Mouse (Mus musculus) CH12.LX (cell line): ENCODE measurements around the gene Gpr83. TPM values are rescaled to one million over a fixed set of nuclear protein-coding genes. Genes with fewer than 3 reads are reported as not detected.

Experiments used
- DNase-seq: peaks from one replicate; pipeline ENCODE4 v3.0.0-alpha.2; 2013; ENCODE audit errors: extremely low read depth
- H3K27ac ChIP-seq: 2 replicates; pipeline ENCODE4 v1.5.1; 2012; ENCODE audit warnings: low read depth, mild to moderate bottlenecking, control low read depth, moderate library complexity; ENCODE audit not compliant: insufficient read depth
- H3K27me3 ChIP-seq: replicated peaks from 2 replicates; pipeline ENCODE3; 2012; ENCODE audit warnings: inconsistent platforms
- H3K36me3 ChIP-seq, 2 experiments: replicated peaks in 1 of 2; 2 replicates each; pipeline versions ENCODE3 to v1.6.1; 2012; ENCODE audit warnings: inconsistent platforms in 1 of 2, low read length in 1 of 2, mild to moderate bottlenecking in 1 of 2, mixed read lengths in 1 of 2, moderate library complexity in 1 of 2; ENCODE audit not compliant: control insufficient read depth in 1 of 2, insufficient read depth in 1 of 2
- H3K4me1 ChIP-seq, 2 experiments: 2 replicates each; pipeline ENCODE4 v1.6.1; 2012; ENCODE audit warnings: inconsistent platforms in 1 of 2, moderate library complexity in 1 of 2; ENCODE audit not compliant: insufficient read depth in 2 of 2, control insufficient read depth in 1 of 2
- H3K4me2 ChIP-seq: 2 replicates; pipeline ENCODE4 v1.6.1; 2012; ENCODE audit warnings: low read depth, mild to moderate bottlenecking, control low read depth; ENCODE audit not compliant: poor library complexity, insufficient read depth, severe bottlenecking
- H3K4me3 ChIP-seq, 3 experiments: fragments of 150-350 bp in 1 of 3; sonication (generic) in 1 of 3; replicated peaks in 1 of 3; 2 replicates each; pipeline versions ENCODE3 to v1.5.1; 2011 to 2012; ENCODE audit warnings: low read depth in 2 of 3, low read length in 2 of 3, mild to moderate bottlenecking in 2 of 3, moderate library complexity in 2 of 3, control low read depth in 1 of 3, improper control_type of control experiment in 1 of 3, inconsistent platforms in 1 of 3, mixed read lengths in 1 of 3; ENCODE audit not compliant: poor library complexity in 1 of 3
- H3K79me2 ChIP-seq: replicated peaks from 2 replicates; pipeline ENCODE4 v1.6.1; 2012; ENCODE audit warnings: mild to moderate bottlenecking, moderate library complexity; ENCODE audit not compliant: control insufficient read depth, poor library complexity, insufficient read depth, severe bottlenecking; ENCODE audit errors: extremely low read depth
- H3K9ac ChIP-seq: 2 replicates; pipeline ENCODE4 v1.6.1; 2012; ENCODE audit warnings: low read depth, mild to moderate bottlenecking, control low read depth, moderate library complexity; ENCODE audit not compliant: insufficient read depth
- H3K9me3 ChIP-seq: replicated peaks from 2 replicates; pipeline ENCODE3; 2012; ENCODE audit warnings: low read length, inconsistent platforms, mixed read lengths
- CTCF ChIP-seq, 2 experiments: IDR thresholded peaks in 1 of 2; conservative IDR thresholded peaks in 1 of 2; 2 replicates each; pipeline ENCODE4 v1.5.1; 2011 to 2012; ENCODE audit warnings: low read depth in 2 of 2, low read length in 2 of 2, improper control_type of control experiment in 1 of 2, inconsistent platforms in 1 of 2, mild to moderate bottlenecking in 1 of 2, moderate library complexity in 1 of 2
- GABPA ChIP-seq: IDR thresholded peaks from 2 replicates; pipeline ENCODE4 v1.6.1; 2012; ENCODE audit warnings: low read depth, low read length, improper control_type of control experiment, inconsistent platforms; ENCODE audit not compliant: insufficient replicate concordance
- IRF4 ChIP-seq: IDR thresholded peaks from 2 replicates; pipeline ENCODE4 v1.6.1; 2014; ENCODE audit warnings: low read depth, mild to moderate bottlenecking, inconsistent platforms, low read length, improper control_type of control experiment
- JUN ChIP-seq: IDR thresholded peaks from 2 replicates; pipeline ENCODE4 v1.6.1; 2011; ENCODE audit warnings: low read depth, mild to moderate bottlenecking, low read length, improper control_type of control experiment, moderate library complexity; ENCODE audit not compliant: insufficient read depth
- MYC ChIP-seq: IDR thresholded peaks from 2 replicates; pipeline ENCODE4 v1.6.1; 2011; ENCODE audit warnings: low read depth, mild to moderate bottlenecking, improper control_type of control experiment, low read length
- NELFE ChIP-seq: IDR thresholded peaks from 2 replicates; pipeline ENCODE4 v1.6.1; 2011; ENCODE audit warnings: low read depth, low read length, improper control_type of control experiment
- POLR2AphosphoS2 ChIP-seq: IDR thresholded peaks from 2 replicates; pipeline ENCODE4 v1.6.1; 2011; ENCODE audit warnings: low read depth, low read length, improper control_type of control experiment
- RCOR1 ChIP-seq: conservative IDR thresholded peaks from 2 replicates; pipeline ENCODE4 v1.6.1; 2012; ENCODE audit warnings: low read depth, mild to moderate bottlenecking, inconsistent platforms, low read length, improper control_type of control experiment
- TBP ChIP-seq: conservative IDR thresholded peaks from 2 replicates; pipeline ENCODE4 v1.6.1; 2011; ENCODE audit warnings: low read depth, low read length, improper control_type of control experiment
- ZC3H11A ChIP-seq: IDR thresholded peaks from 2 replicates; pipeline ENCODE4 v1.6.1; 2012; ENCODE audit warnings: low read depth, mild to moderate bottlenecking, inconsistent platforms, low read length, improper control_type of control experiment
- ZMIZ1 ChIP-seq: IDR thresholded peaks from 2 replicates; pipeline ENCODE4 v1.6.1; 2012; ENCODE audit warnings: low read depth, mild to moderate bottlenecking, inconsistent platforms, low read length, improper control_type of control experiment
- ZNF384 ChIP-seq: IDR thresholded peaks from 2 replicates; pipeline ENCODE4 v1.6.1; 2012; ENCODE audit warnings: low read depth, low read length, improper control_type of control experiment, inconsistent platforms
- dilution Hi-C: fragments of 300-500 bp; cut with MboI; formaldehyde crosslinking; loops from 2 replicates; pipeline ENCODE4 v1.14.3; 2020; ENCODE audit warnings: low sequenced_read_pairs; ENCODE audit not compliant: extremely low pct_unique_long_range_greater_than_20kb, extremely low pct_ligation_motif_present
- in situ Hi-C: fragments of 300-500 bp; cut with MboI; formaldehyde crosslinking; loops from 3 replicates; pipeline ENCODE4 v1.14.3; 2019; ENCODE audit warnings: low sequenced_read_pairs, low pct_ligation_motif_present, low pct_unique_long_range_greater_than_20kb, mixed read lengths
- polyA plus RNA-seq: library from polyadenylated mRNA; unstranded; fragments of >175 nt; gene quantifications from 2 replicates; pipeline ENCODE4 v1.2.1, GENCODE M21; 2012; ENCODE audit warnings: low read depth; ENCODE audit not compliant: insufficient read length
- total RNA-seq, 2 experiments: library from RNA; depleted of rRNA; stranded (reverse); fragments of 300-350 nt in 1 of 2; fragments of >200 nt in 1 of 2; gene quantifications; 2 replicates each; pipeline ENCODE4 v1.2.3; 2012 to 2014

The Gpr83 gene
- total and polyA plus RNA-seq, 3 experiments, result not detected

DNA sequence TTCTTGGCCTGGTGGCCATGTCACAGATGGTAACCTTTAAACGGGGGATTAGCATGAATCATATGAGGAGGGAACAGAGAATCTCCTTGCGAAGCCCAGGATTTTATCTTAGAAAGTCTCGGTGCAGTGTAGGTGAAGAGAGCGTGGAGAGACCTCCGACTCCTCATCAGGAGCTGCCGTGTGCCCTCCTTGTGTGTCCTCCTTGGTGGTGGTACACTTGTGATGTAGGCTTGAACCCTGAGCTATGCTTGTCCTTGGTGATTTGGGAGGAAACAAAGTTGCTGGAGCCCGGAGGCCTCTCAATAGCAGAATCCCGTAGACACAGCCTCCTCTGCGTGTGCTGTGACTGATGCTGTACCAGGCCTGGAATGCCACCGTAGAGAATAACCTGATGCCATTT is 10.8 kb downstream of the Gpr83 start:
- Histone ChIP-seq H3K4me2 (no peak overlapping the region), H3K9ac (no peak overlapping the region), H3K79me2 (no peaks in the 10 kb centered on the region), H3K4me3 (no peak overlapping the region), H3K36me3 (no peaks in the 10 kb centered on the region), H3K27ac (no peak overlapping the region), H3K4me1 (peaks cover 0 to 9% of the 10 kb centered on the region in 2 experiments; a peak in 1 of 4 replicates), H3K9me3 (no peaks in the 10 kb centered on the region), H3K27me3 (no peaks in the 10 kb centered on the region)
- no peak for TF ChIP-seq ZMIZ1
- no peak for TF ChIP-seq NELFE
- no peak for TF ChIP-seq CTCF (conservative IDR thresholded peaks at IDR 0.05 in 1 of 2, IDR thresholded peaks at IDR 0.05 in 1 of 2; ENCODE audit: low read depth in 2 of 2, low read length in 2 of 2)
- no peak for DNase-seq
- in situ Hi-C loops (no loop called here), dilution Hi-C loops (no loop called here)

DNA sequence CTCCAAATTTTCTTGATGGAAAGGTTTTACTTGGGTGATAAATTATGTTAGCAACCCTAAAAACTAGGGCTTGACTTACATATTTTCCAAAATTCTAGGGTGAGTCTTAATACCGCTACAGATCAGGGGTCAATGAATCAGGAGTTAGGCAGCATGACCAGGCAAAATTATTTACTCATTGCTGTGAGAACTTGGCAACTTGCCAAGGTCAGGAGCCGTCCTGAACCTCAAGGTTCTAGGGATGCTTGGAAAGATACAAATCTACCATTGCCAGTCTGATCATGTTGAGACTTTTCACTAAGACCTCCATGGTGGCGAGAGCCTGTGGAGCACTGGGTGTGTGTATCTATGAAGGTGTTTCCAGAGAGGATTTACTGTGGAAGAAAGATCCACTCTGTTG is 11.5 kb downstream of the Gpr83 start:
- no peak overlapping the region for H3K9ac ChIP-seq

DNA sequence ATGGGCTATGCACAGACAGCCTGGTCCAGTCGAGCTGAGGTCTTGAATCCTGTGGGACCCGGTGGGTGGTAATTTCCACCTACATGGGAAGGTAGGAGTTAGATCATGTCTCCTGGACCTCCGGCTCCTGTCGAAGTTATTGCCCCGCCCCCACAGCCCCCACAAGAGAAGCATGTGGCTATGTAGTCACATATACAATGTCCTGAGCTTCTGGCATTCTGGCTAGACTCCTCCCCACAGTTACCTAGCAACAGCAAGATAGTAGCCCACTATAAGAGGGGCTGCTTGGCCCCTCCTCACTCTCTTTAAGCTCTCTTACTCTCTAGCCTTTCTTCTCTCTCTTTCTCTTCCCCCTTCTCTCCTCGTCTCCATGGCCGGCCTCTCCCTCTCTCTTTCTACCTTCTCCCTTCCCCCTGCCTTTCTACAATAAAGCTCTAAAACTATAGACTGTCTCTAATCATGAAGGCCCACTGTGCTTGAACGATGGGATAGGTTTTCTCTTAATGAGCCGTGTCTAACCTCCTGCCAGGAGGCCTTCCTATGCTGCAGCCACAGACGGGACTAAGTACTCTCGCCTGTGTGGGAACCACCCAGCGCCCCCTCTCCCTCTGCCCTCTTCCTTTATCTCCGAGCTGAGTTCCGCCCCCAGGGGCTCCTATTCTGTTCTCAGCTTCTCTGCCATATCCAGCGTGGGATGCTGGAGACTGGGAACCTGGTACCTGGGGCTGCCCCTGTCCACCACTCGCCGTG is 12.3 kb downstream of the Gpr83 start:
- Histone ChIP-seq H3K36me3 (no peaks in the 10 kb centered on the region), H3K9me3 (no peaks in the 10 kb centered on the region), H3K27me3 (no peaks in the 10 kb centered on the region), H3K9ac (no peak overlapping the region), H3K27ac (no peak overlapping the region), H3K4me3 (no peak overlapping the region), H3K4me1 (peaks cover 0 to 3% of the 10 kb centered on the region in 2 experiments; a peak in 1 of 4 replicates), H3K4me2 (no peak overlapping the region), H3K79me2 (no peaks in the 10 kb centered on the region)
- dilution Hi-C loops, result no loop called here
- DNase-seq, result no peak
- in situ Hi-C loops, result no loop called here
- no peak for TF ChIP-seq ZC3H11A
- TF ChIP-seq JUN, result no peak
- no peak for TF ChIP-seq MYC
- no peak for TF ChIP-seq RCOR1

More for the DNA sequence above, 11.5 kb downstream of the Gpr83 start:
- no peak overlapping the region for H3K27ac ChIP-seq
- DNase-seq, result no peak
- H3K4me1 ChIP-seq, result peaks cover 0 to 9% of the 10 kb centered on the region in 2 experiments; a peak in 1 of 4 replicates
- H3K27me3 ChIP-seq, result no peaks in the 10 kb centered on the region
- dilution Hi-C loops (no loop called here), in situ Hi-C loops (no loop called here)
- TF ChIP-seq TBP (no peak), POLR2AphosphoS2 (no peak), IRF4 (no peak), CTCF (conservative IDR thresholded peaks at IDR 0.05 in 1 of 2, IDR thresholded peaks at IDR 0.05 in 1 of 2; ENCODE audit: low read depth in 2 of 2, low read length in 2 of 2) (no peak), ZNF384 (no peak), ZMIZ1 (no peak), GABPA (no peak)
- H3K36me3 ChIP-seq, result no peaks in the 10 kb centered on the region
- H3K4me3 ChIP-seq, result no peak overlapping the region
- H3K9me3 ChIP-seq, result no peaks in the 10 kb centered on the region
- no peaks in the 10 kb centered on the region for H3K79me2 ChIP-seq
- no peak overlapping the region for H3K4me2 ChIP-seq
